Mouse (Mus musculus): ENCODE data around the gene Pate2.

DNA sequence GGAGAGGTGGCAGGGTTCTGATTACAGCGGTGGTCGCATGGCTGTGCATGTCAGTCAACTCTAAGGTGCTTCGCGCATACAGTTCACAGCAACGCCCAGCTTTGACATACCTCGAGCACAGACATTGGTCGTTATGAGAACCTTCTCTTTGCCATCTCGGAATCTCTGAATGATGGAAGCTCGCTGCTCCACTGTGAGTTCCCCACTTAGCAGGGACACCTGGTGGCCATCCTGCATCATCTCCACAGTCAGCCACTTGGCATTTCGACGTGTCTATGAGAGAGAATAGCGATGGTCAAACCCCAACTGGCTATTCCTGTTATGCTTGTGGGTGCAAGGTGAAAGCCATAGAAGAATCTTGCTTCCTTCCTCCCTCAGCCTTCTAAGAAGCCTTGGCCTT, 24.4 kb upstream of the Pate2 start:
- TF ChIP-seq POLR2A (IDR thresholded peaks at IDR 0.05; ENCODE audit: borderline replicate concordance, insufficient read depth, low read length) (no peak), CTCF (IDR thresholded peaks at IDR 0.05; ENCODE audit: borderline replicate concordance, insufficient read depth, low read depth, low read length) (no peak)

Data from cerebellum, adult 2 months (tissue).